Mouse (Mus musculus) C3H10T1/2 (cell line): ENCODE results near the gene Eml6. TPM values are rescaled to one million over a fixed set of nuclear protein-coding genes. Genes with fewer than 3 reads are reported as not detected.

ENCODE experiments used
- polyA plus RNA-seq, 2 experiments: library from polyadenylated mRNA; unstranded; fragments of >200 nt; fragmentation: generic; extraction: Trizol; gene quantifications; one replicate each; pipeline ENCODE4 v1.2.1; 2012; ENCODE audit warnings: missing spikeins in 2 of 2

Eml6 gene
- under 1 TPM; under 0.01 to 0.28 TPM for polyA plus RNA-seq

GRCm38 (mm10) chr11:30025835-30026472 is at the start of gene Eml6:
Eml6 (minus strand) TSS chr11:30026033.

GRCm38 (mm10) chr11:29825271-29825718 is 200.5 kb downstream of the Eml6 start, which contains the start of gene 4931440F15Rik:
4931440F15Rik (minus strand) TSS chr11:29825668.

Other genes starting within 250 kb of the Eml6 start
- under 1 TPM in 1 of 2 experiments, not detected in 1; 0.01 TPM for gene 4931440F15Rik, start 200.4 kb downstream of the Eml6 start, polyA plus RNA-seq
- gene Sptbn1, start 242.1 kb upstream of the Eml6 start, polyA plus RNA-seq: 10 to 100 TPM in 1 of 2 experiments, 1 to 10 TPM in 1; 3.5 to 89.7 TPM